Mouse (Mus musculus) small intestine, adult 2 months (tissue): ENCODE results near the gene Kank3. TPM values are rescaled to one million over a fixed set of nuclear protein-coding genes. Genes with fewer than 3 reads are reported as not detected.

Experiments
- H3K27ac ChIP-seq: fragments of 200-500 bp; 2 replicates; pipeline ENCODE4 v1.5.1; 2012; ENCODE audit warnings: low read depth, low read length, control low read depth, inconsistent platforms; ENCODE audit not compliant: insufficient read depth
- H3K27me3 ChIP-seq: fragments of 200-500 bp; 2 replicates; pipeline ENCODE4 v1.6.1; 2012; ENCODE audit warnings: mild to moderate bottlenecking, moderate library complexity, low read length, inconsistent platforms; ENCODE audit not compliant: control insufficient read depth, insufficient read depth
- H3K36me3 ChIP-seq: fragments of 200-500 bp; 2 replicates; pipeline ENCODE4 v1.6.1; 2012; ENCODE audit warnings: mild to moderate bottlenecking, low read length, control low read depth, inconsistent platforms; ENCODE audit not compliant: control insufficient read depth, insufficient read depth
- H3K4me1 ChIP-seq: fragments of 200-500 bp; 2 replicates; pipeline ENCODE4 v1.6.1; 2012; ENCODE audit warnings: low read length, inconsistent platforms, mixed read lengths; ENCODE audit not compliant: control insufficient read depth, insufficient read depth, insufficient read length
- H3K4me3 ChIP-seq: fragments of 200-500 bp; 2 replicates; pipeline ENCODE4 v1.5.1; 2012; ENCODE audit warnings: low read depth, mild to moderate bottlenecking, control low read depth, inconsistent platforms, low read length, moderate library complexity
- CTCF ChIP-seq: fragments of 200-500 bp; IDR thresholded peaks from 2 replicates; pipeline ENCODE4 v1.5.1; 2012; ENCODE audit warnings: low read depth, mild to moderate bottlenecking, control low read depth, inconsistent platforms, low read length, moderate library complexity, mixed read lengths; ENCODE audit not compliant: insufficient replicate concordance, insufficient read length; ENCODE audit errors: extremely low read depth
- POLR2A ChIP-seq: fragments of 200-500 bp; IDR thresholded peaks from 2 replicates; pipeline ENCODE4 v1.6.1; 2012; ENCODE audit warnings: low read depth, mild to moderate bottlenecking, control low read depth, inconsistent platforms, low read length, moderate library complexity
- WGBS: fragments of 180-500 bp; shearing (Covaris S2); methylation state at CpG from one replicate; pipeline ENCODE4 v1.1.7; 2018; 5-methylcytosine and 5-hydroxymethylcytosine counted together
- polyA plus RNA-seq: library from polyadenylated mRNA; depleted of rRNA; stranded (reverse); fragments of >200 nt; gene quantifications from 2 replicates; pipeline ENCODE4 v1.2.3, GENCODE M21; 2012; rRNA removed

Kank3 gene
- polyA plus RNA-seq, 1 experiment = 20.6 TPM

GRCm38 (mm10) chr17:33851331-33851730 is 41.0 kb downstream of the Kank3 start:
- Histone ChIP-seq H3K36me3 (no peaks in the 10 kb centered on the region), H3K27ac (no peak overlapping the region), H3K27me3 (no peaks in the 10 kb centered on the region), H3K4me3 (no peak overlapping the region), H3K4me1 (peaks cover 2% of the 10 kb centered on the region; the same call in 1 of the 2 replicates)
- TF ChIP-seq POLR2A = no peak
- no peak for TF ChIP-seq CTCF
- 7% methylated on average over 1 of the region's 1 CpGs for WGBS

GRCm38 (mm10) chr17:33857816-33858215 is 47.5 kb downstream of the Kank3 start:
- no peak overlapping the region for H3K27ac ChIP-seq
- no peak overlapping the region for H3K4me3 ChIP-seq
- WGBS = 83% methylated on average over 4 of the region's 4 CpGs
- H3K4me1 ChIP-seq = no peaks in the 10 kb centered on the region
- TF ChIP-seq POLR2A (no peak), CTCF (no peak)
- no peaks in the 10 kb centered on the region for H3K36me3 ChIP-seq
- no peaks in the 10 kb centered on the region for H3K27me3 ChIP-seq

DNA sequence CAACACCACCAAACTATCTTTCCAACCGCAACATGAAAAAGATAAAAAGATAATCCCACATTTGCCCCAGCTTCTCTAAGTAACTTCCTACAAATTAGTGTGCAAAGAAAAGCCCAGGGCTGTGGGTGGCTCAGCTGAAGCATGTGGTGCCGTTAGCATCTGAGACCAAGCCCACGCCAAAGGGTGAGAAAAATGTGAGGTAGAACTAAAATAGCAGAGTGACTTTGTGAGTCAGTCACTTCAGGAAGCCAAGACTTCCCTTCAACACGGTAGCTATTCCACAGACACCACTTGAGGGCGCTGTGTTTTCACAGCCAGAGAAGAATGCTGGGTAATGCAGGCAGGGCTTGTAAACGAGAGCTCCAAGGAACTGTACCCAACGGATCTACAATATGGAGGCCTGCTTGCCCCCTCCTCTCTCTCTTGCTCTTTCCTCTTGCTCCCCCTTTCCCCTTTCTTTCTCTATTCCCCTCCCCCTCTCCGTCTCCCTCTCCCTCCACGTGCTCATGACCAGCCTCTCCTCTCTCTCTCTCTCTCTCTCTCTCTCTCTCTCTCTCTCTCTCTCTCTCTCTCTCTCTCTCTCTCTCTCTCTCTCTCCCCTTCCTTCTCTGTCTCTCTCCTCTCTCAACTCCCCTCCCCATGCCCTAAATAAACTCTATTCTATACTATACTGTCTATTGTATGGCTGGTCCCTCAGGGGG is 55.2 kb downstream of the Kank3 start:
- no peak overlapping the region for H3K27ac ChIP-seq
- no peak overlapping the region for H3K4me3 ChIP-seq

More for the DNA sequence above, 55.2 kb downstream of the Kank3 start:
- no peaks in the 10 kb centered on the region for H3K4me1 ChIP-seq
- H3K27me3 ChIP-seq = no peaks in the 10 kb centered on the region
- 31% methylated on average over 9 of the region's 9 CpGs for WGBS
- TF ChIP-seq POLR2A (no peak), CTCF (peak; percentile 59; the same call in 1 of the 2 replicates)
- no peaks in the 10 kb centered on the region for H3K36me3 ChIP-seq

Other genes with a start within 250 kb of the Kank3 start
- gene Zfp414, start 181.4 kb upstream of the Kank3 start, polyA plus RNA-seq = 20.0 and 33.1 TPM in 2 replicates
- 0.60 and 1.3 TPM in 2 replicates for gene Pram1, start 172.5 kb upstream of the Kank3 start, polyA plus RNA-seq
- 54.5 and 91.7 TPM in 2 replicates for gene Hnrnpm, start 123.7 kb upstream of the Kank3 start, polyA plus RNA-seq
- gene March2, start 91.8 kb upstream of the Kank3 start, polyA plus RNA-seq = 43.7 and 60.9 TPM in 2 replicates
- 171 and 431 TPM in 2 replicates for gene Rab11b, start 50.0 kb upstream of the Kank3 start, polyA plus RNA-seq
- 14.7 and 57.3 TPM in 2 replicates for gene Angptl4, start 28.7 kb upstream of the Kank3 start, polyA plus RNA-seq
- 296 and 444 TPM in 2 replicates for gene Rps28, start 14.0 kb downstream of the Kank3 start, polyA plus RNA-seq
- 337 and 417 TPM in 2 replicates for gene Ndufa7, start 14.1 kb downstream of the Kank3 start, polyA plus RNA-seq
- gene Cd320, start 32.6 kb downstream of the Kank3 start, polyA plus RNA-seq = 14.9 and 22.1 TPM in 2 replicates
- not detected in 2 replicates for gene Gm7029, start 63.3 kb downstream of the Kank3 start, polyA plus RNA-seq
- 3.9 and 7.5 TPM in 2 replicates for gene Kifc1, start 80.1 kb downstream of the Kank3 start, polyA plus RNA-seq
- gene Platr17, start 94.6 kb downstream of the Kank3 start, polyA plus RNA-seq = not detected in 2 replicates
- 20.7 and 48.6 TPM in 2 replicates for gene Daxx, start 98.9 kb downstream of the Kank3 start, polyA plus RNA-seq
- 151 and 367 TPM in 2 replicates for gene Tapbp, start 105.4 kb downstream of the Kank3 start, polyA plus RNA-seq
- gene Zbtb22, start 105.4 kb downstream of the Kank3 start, polyA plus RNA-seq = 64.1 and 134 TPM in 2 replicates
- gene Rgl2, start 119.0 kb downstream of the Kank3 start, polyA plus RNA-seq = 45.3 and 60.7 TPM in 2 replicates
- gene Pfdn6, start 129.8 kb downstream of the Kank3 start, polyA plus RNA-seq = 9.3 and 19.4 TPM in 2 replicates
- 10.0 and 12.4 TPM in 2 replicates for gene Wdr46, start 130.1 kb downstream of the Kank3 start, polyA plus RNA-seq
- 14.8 and 24.6 TPM in 2 replicates for gene B3galt4, start 141.0 kb downstream of the Kank3 start, polyA plus RNA-seq
- gene Vps52, start 145.3 kb downstream of the Kank3 start, polyA plus RNA-seq = 28.4 and 52.3 TPM in 2 replicates
- gene Rps18, start 145.5 kb downstream of the Kank3 start, polyA plus RNA-seq = 509 and 766 TPM in 2 replicates
- 2,533 and 6,705 TPM in 2 replicates for gene H2-K1, start 189.8 kb downstream of the Kank3 start, polyA plus RNA-seq
- gene Ring1, start 214.2 kb downstream of the Kank3 start, polyA plus RNA-seq = 15.5 and 29.9 TPM in 2 replicates
- gene H2-Ke6, start 217.5 kb downstream of the Kank3 start, polyA plus RNA-seq = 52.4 and 75.8 TPM in 2 replicates
- gene Slc39a7, start 221.2 kb downstream of the Kank3 start, polyA plus RNA-seq = 81.5 and 119 TPM in 2 replicates
- gene Rxrb, start 221.3 kb downstream of the Kank3 start, polyA plus RNA-seq = 26.3 and 64.2 TPM in 2 replicates
- gene Col11a2, start 228.9 kb downstream of the Kank3 start, polyA plus RNA-seq = 0.90 and 2.4 TPM in 2 replicates